Comparison of ENCODE assay signal across 8 mouse cellular contexts in genomic region chr11:21092621-21093020, GRCm38 (mm10). TPM values are rescaled to one million over a fixed set of nuclear protein-coding genes. Genes with fewer than 3 reads are reported as not detected.
DNase-seq lines count a peak whose midpoint lies in the region; ATAC-seq and TF ChIP-seq lines count a peak whose summit lies in the region.

No protein-coding gene starts in this region.

- peak overlapping the region; percentile 69 for H3K4me2 ChIP-seq in heart, embryonic 11.5 days
- H3K4me2 ChIP-seq in forebrain, embryonic 11.5 days (ENCODE audit: low read depth, low read length, severe bottlenecking) = peak overlapping the region; percentile 61
- H3K4me2 ChIP-seq in liver, embryonic 12.5 days = peak overlapping the region; percentile 79

- no peaks in the 10 kb centered on the region for H3K9me3 ChIP-seq in heart, embryonic 11.5 days (replicated peaks; ENCODE audit: control insufficient read depth, low read length)
- no peaks in the 10 kb centered on the region for H3K9me3 ChIP-seq in forebrain, embryonic 11.5 days (ENCODE audit: control insufficient read depth, low read length)
- H3K9me3 ChIP-seq in liver, embryonic 12.5 days (replicated peaks) = no peaks in the 10 kb centered on the region

- H3K27ac ChIP-seq in heart, embryonic 11.5 days (ENCODE audit: low read depth, low read length) = no peak overlapping the region
- H3K27ac ChIP-seq in forebrain, embryonic 11.5 days (ENCODE audit: low read depth, low read length) = no peak overlapping the region
- 0 out of 2 replicates have a peak overlapping the region, but pooled peaks have one; percentile 10 for H3K27ac ChIP-seq in liver, embryonic 12.5 days

- TF ChIP-seq CTCF in C2C12 (IDR thresholded peaks at IDR 0.05; ENCODE audit: control insufficient read depth, insufficient read depth, insufficient read length) = no peak

- H3K4me3 ChIP-seq in heart, embryonic 11.5 days (ENCODE audit: low read depth, low read length) = peak overlapping the region; percentile 95
- H3K4me3 ChIP-seq in C2C12 (ENCODE audit: insufficient read depth, poor library complexity, severe bottlenecking) = peak overlapping the region; percentile 71
- H3K4me3 ChIP-seq in forebrain, embryonic 11.5 days (ENCODE audit: low read depth, low read length) = peak overlapping the region; percentile 94
- H3K4me3 ChIP-seq in liver, embryonic 12.5 days = peak overlapping the region; percentile 98

- DNase-seq in heart, postnatal 36 days = no peak
- no peak for DNase-seq in forebrain, embryonic 11.5 days (ENCODE audit: low spot score)
- DNase-seq in frontal cortex, postnatal 36 days (ENCODE audit: low spot score in 2 of 2) = no peak
- no peak for DNase-seq in gastrocnemius, postnatal 14 days

- H3K36me3 ChIP-seq in heart, embryonic 11.5 days (ENCODE audit: control insufficient read depth, insufficient read depth, low read length) = no peaks in the 10 kb centered on the region
- H3K36me3 ChIP-seq in C2C12 (ENCODE audit: control insufficient read depth, insufficient read depth) = no peaks in the 10 kb centered on the region
- no peaks in the 10 kb centered on the region for H3K36me3 ChIP-seq in forebrain, embryonic 11.5 days (ENCODE audit: control insufficient read depth, insufficient read depth, low read length)
- H3K36me3 ChIP-seq in liver, embryonic 12.5 days = no peaks in the 10 kb centered on the region

- peaks cover 59% of the 10 kb centered on the region for H3K79me2 ChIP-seq in C2C12 (ENCODE audit: control insufficient read depth, insufficient read depth)

- no peaks in the 10 kb centered on the region for H3K27me3 ChIP-seq in heart, embryonic 11.5 days (ENCODE audit: control insufficient read depth, insufficient read depth, low read length)
- no peaks in the 10 kb centered on the region for H3K27me3 ChIP-seq in C2C12 (ENCODE audit: control insufficient read depth, insufficient read depth, insufficient read length)
- H3K27me3 ChIP-seq in forebrain, embryonic 11.5 days (ENCODE audit: control insufficient read depth, insufficient read depth, low read length) = no peaks in the 10 kb centered on the region
- no peaks in the 10 kb centered on the region; the same call in 1 of the 2 replicates for H3K27me3 ChIP-seq in liver, embryonic 12.5 days (replicated peaks)

- peak overlapping the region; percentile 46; the same call in 1 of the 2 replicates for H3K9ac ChIP-seq in heart, embryonic 11.5 days (ENCODE audit: low read depth, low read length)
- peak overlapping the region; percentile 99; the same call in 1 of the 2 replicates for H3K9ac ChIP-seq in forebrain, embryonic 11.5 days (ENCODE audit: low read length)
- peak overlapping the region; percentile 98 for H3K9ac ChIP-seq in liver, embryonic 12.5 days

- 24% methylated on average over 7 of the region's 7 CpGs for WGBS in heart, embryonic 11.5 days (ENCODE audit: insufficient replicate concordance)
- WGBS in forebrain, embryonic 11.5 days = 7% methylated on average over 7 of the region's 7 CpGs
- 12% methylated on average over 7 of the region's 7 CpGs for WGBS in liver, embryonic 12.5 days (ENCODE audit: insufficient replicate concordance)

- H3K4me1 ChIP-seq in heart, embryonic 11.5 days (ENCODE audit: control insufficient read depth, insufficient read depth, low read length) = peaks cover 6% of the 10 kb centered on the region
- peaks cover 4% of the 10 kb centered on the region for H3K4me1 ChIP-seq in forebrain, embryonic 11.5 days (replicated peaks; ENCODE audit: control insufficient read depth, insufficient read depth, low read length)
- H3K4me1 ChIP-seq in liver, embryonic 12.5 days = peaks cover 21% of the 10 kb centered on the region

- no peak for ATAC-seq in heart, embryonic 11.5 days (replicated peaks; ENCODE audit: insufficient number of reproducible peaks, low FRiP score, low TSS enrichment)
- ATAC-seq in forebrain, embryonic 11.5 days (replicated peaks; ENCODE audit: low FRiP score) = no peak
- no peak for ATAC-seq in liver, embryonic 12.5 days
- ATAC-seq in cerebellum, adult (ENCODE audit: insufficient number of reproducible peaks, low FRiP score, low TSS enrichment) = no peak

- no peak overlapping the region for H3ac ChIP-seq in C2C12 (ENCODE audit: control insufficient read depth, insufficient read length, low read depth)

- peaks cover 31% of the 10 kb centered on the region for H3K79me3 ChIP-seq in C2C12 (ENCODE audit: low read depth)

- intact Hi-C loops in heart, postnatal 36 days (cut with DNase I) = loop anchor here (2.0 to 5.0 kb wide), 4 partner anchors 50 to 145 kb away; partner anchors contain the start of gene Vps54
- intact Hi-C loops in gastrocnemius, postnatal 14 days (cut with DNase I; ENCODE audit: low total_unique reads) = no loop called here

TF ChIP-seq in C2C12, 6 proteins besides CTCF, POLR2A, EP300 and RAD21:
- TF ChIP-seq MYOG (IDR thresholded peaks at IDR 0.05; ENCODE audit: control insufficient read depth, extremely low read depth, insufficient read length) (no peak), CEBPB (IDR thresholded peaks at IDR 0.05; ENCODE audit: low read depth) (no peak), MAX (IDR thresholded peaks at IDR 0.05) (no peak), MYOD1 (IDR thresholded peaks at IDR 0.05; ENCODE audit: control insufficient read depth, insufficient read length, low read depth) (no peak), USF1 (IDR thresholded peaks at IDR 0.05; ENCODE audit: low read depth) (no peak), FOSL1 (IDR thresholded peaks at IDR 0.05; ENCODE audit: insufficient read depth, low read length, poor library complexity, severe bottlenecking) (no peak)

RNA-seq across cellular contexts. Expression of gene Peli1, which starts 1.5 kb away (rescaled TPM):
- polyA plus RNA-seq in heart, embryonic 11.5 days (2014; fragmentation: Nextera tagmentation; extraction: Ambion mirVana) = 30.4 and 31.9 TPM in 2 replicates
- 10 to 100 TPM; 13.8 to 14.7 TPM for total RNA-seq in heart, postnatal 36 days (2021)
- polyA plus RNA-seq in C2C12 (2012; fragmentation: generic; extraction: Trizol) = 3.5 TPM
- polyA plus RNA-seq in forebrain, embryonic 11.5 days (2014; fragmentation: Nextera tagmentation; extraction: Ambion mirVana) = 91.6 and 96.9 TPM in 2 replicates
- polyA plus RNA-seq in liver, embryonic 12.5 days (2016; fragmentation: Nextera tagmentation; extraction: Ambion mirVana) = 18.3 and 18.7 TPM in 2 replicates
- total RNA-seq in gastrocnemius, postnatal 14 days (2021) = 10 to 100 TPM; 13.9 to 16.8 TPM

Comparison
In these comparisons a context has a peak if more than half of its experiments do, and no peak if none do; other contexts are left out.
1. H3K9ac ChIP-seq: peak in every context shown above with its lines; median percentile 99 in forebrain, embryonic 11.5 days; 98 in liver, embryonic 12.5 days; 46 in heart, embryonic 11.5 days.